Mouse (Mus musculus) lung, adult 2 months (tissue): ENCODE results near the gene Efnb3.

Experiments
- CTCF ChIP-seq: fragments of 200-500 bp; IDR thresholded peaks from 2 replicates; pipeline ENCODE4 v1.5.1; 2011; ENCODE audit warnings: mild to moderate bottlenecking, low read length, control low read depth; ENCODE audit not compliant: insufficient read depth
- POLR2A ChIP-seq: fragments of 200-500 bp; IDR thresholded peaks from 2 replicates; pipeline ENCODE4 v1.6.1; 2011; ENCODE audit warnings: low read depth, mild to moderate bottlenecking, control low read depth, low read length, borderline replicate concordance; ENCODE audit errors: extremely low read depth

- no peak for TF ChIP-seq POLR2A
- TF ChIP-seq CTCF = no peak
These were observed 24.9 kb upstream of the Efnb3 start for GRCm38 (mm10) chr11:69584937-69585336.
